In the genomic region with DNA sequence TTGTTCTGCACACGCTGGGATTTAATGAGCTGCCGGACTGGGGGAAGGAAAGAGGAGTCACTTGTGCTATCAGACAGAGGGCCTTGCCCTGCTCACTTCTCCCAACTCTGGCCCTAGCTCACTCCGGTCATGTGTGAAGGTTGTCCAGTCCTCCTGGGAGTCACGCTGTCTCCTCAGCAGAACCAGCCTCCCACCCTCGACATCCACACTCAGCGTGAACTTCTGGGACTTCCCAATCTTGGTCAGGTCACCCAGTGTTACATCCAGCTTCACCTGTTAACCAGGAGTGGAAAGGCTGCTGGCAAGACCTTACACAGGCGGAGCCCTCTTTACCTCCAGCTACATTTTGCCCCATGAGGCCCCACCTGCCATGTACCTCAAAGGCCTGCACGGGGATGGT, we compare ENCODE assay signal across 29 mouse cellular contexts. TPM values are rescaled to one million over a fixed set of nuclear protein-coding genes. Genes with fewer than 3 reads are reported as not detected.
"Had no signal": no experiment of that assay in that cellular context is flagged by ENCODE, and none has a peak within 500 bp of the region (broad histone marks: within the 10 kb centered on the region; RNA-seq: fewer than 3 reads in every experiment).

No protein-coding gene starts in this region.

- DNase-seq: gastrocnemius, adult 2 months; gastrocnemius, postnatal 10 days; gastrocnemius, postnatal 36 days; heart, postnatal 14 days; heart, postnatal 36 days; kidney, adult 11 months; kidney, adult 2 months; kidney, adult 9 months; kidney, postnatal 14 days; kidney, postnatal 36 days; layer of hippocampus, adult 9-11 months; layer of hippocampus, postnatal 36 days; left cerebral cortex, postnatal 4 days had no signal

- ATAC-seq: hindbrain, postnatal 0 days; intestine, embryonic 16.5 days; liver, embryonic 12.5 days had no signal

- H3K4me3 ChIP-seq: gastrocnemius, adult 2 months; heart, embryonic 13.5 days; heart, embryonic 15.5 days; hindbrain, embryonic 13.5 days; hindbrain, embryonic 15.5 days; kidney, embryonic 15.5 days; limb, embryonic 13.5 days; limb, embryonic 15.5 days; liver, embryonic 12.5 days had no signal

- H3K9ac ChIP-seq: heart, embryonic 13.5 days; heart, embryonic 15.5 days; hindbrain, embryonic 13.5 days; hindbrain, embryonic 15.5 days; kidney, embryonic 15.5 days; limb, embryonic 13.5 days; limb, embryonic 15.5 days; liver, embryonic 12.5 days had no signal

- H3K9me3 ChIP-seq: heart, embryonic 13.5 days; heart, embryonic 15.5 days; hindbrain, embryonic 13.5 days; hindbrain, embryonic 15.5 days; kidney, embryonic 15.5 days; limb, embryonic 13.5 days; limb, embryonic 15.5 days; liver, embryonic 12.5 days had no signal

- H3K27ac ChIP-seq: gastrocnemius, adult 2 months; heart, embryonic 13.5 days; heart, embryonic 15.5 days; hindbrain, embryonic 13.5 days; hindbrain, embryonic 15.5 days; hindbrain, postnatal 0 days; kidney, embryonic 15.5 days; kidney, postnatal 0 days; limb, embryonic 13.5 days; limb, embryonic 15.5 days; liver, embryonic 12.5 days had no signal

- H3K27me3 ChIP-seq: heart, embryonic 13.5 days; heart, embryonic 15.5 days; hindbrain, embryonic 15.5 days; kidney, embryonic 15.5 days; limb, embryonic 13.5 days; limb, embryonic 15.5 days had no signal

- H3K4me2 ChIP-seq: heart, embryonic 11.5 days; heart, embryonic 13.5 days; heart, embryonic 15.5 days; hindbrain, embryonic 13.5 days; hindbrain, embryonic 15.5 days; kidney, embryonic 15.5 days; limb, embryonic 13.5 days; limb, embryonic 15.5 days; liver, embryonic 12.5 days had no signal

RNA-seq across cellular contexts. Expression of gene Phox2a, which starts 13.3 kb away (rescaled TPM):
- polyA plus RNA-seq: frontal cortex, adult 2 months; gonadal fat pad, adult 2 months; heart, embryonic 11.5 days; limb, embryonic 11.5 days; limb, embryonic 13.5 days; liver, adult 2 months had no signal

RNA-seq across cellular contexts. Expression of gene Folr2, which starts 25.6 kb away (rescaled TPM):
- polyA plus RNA-seq: heart, embryonic 11.5 days had no signal

RNA-seq across cellular contexts. Expression of gene Folr1, which starts 39.2 kb away (rescaled TPM):
- polyA plus RNA-seq: limb, embryonic 11.5 days had no signal
